Mouse (Mus musculus): ENCODE measurements at regions not wholly inside any gene's neighbourhood (a gene's known extent, or its start where the extent isn't known, plus 50 kb on each side); places are given as distances from the start of the nearest gene placed in this dataset.

DNA sequence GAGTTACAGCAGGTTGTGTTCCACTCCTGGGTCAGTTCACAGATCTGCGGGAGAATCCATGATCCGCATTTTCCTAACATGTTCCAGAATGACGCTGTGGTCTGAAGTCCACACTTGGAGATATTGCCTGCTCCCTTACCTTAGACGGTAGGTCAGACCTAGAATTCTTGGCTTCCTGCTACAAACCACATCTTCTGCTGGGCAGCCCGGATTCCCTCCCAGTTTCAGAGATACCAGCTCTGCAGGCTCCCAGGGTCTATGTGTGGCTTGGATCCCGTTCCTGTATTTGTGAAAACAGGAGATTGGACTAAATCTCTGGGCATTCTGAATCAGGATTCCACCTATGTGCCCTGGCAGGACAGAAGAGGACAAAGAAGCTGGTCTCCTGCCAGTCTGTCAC is 140.8 kb downstream of the Slc38a4 start:
- TF ChIP-seq POLR2A (IDR thresholded peaks at IDR 0.05; ENCODE audit: insufficient read depth, low read depth, low read length): no peak
- no peak for TF ChIP-seq CTCF (IDR thresholded peaks at IDR 0.05; ENCODE audit: insufficient read depth, low read depth, low read length)

Data from olfactory bulb, adult 2 months (tissue).